ENCODE assay signal across 24 mouse cellular contexts in genomic region chr3:109008180-109008579, GRCm38 (mm10).
"Had no signal": no experiment of that assay in that cellular context is flagged by ENCODE, and none has a peak within 500 bp of the region (broad histone marks: within the 10 kb centered on the region; RNA-seq: fewer than 3 reads in every experiment).

No protein-coding gene starts in this region.

- H3K36me3 ChIP-seq: heart, embryonic 15.5 days; hindbrain, embryonic 13.5 days; hindbrain, embryonic 15.5 days; limb, embryonic 15.5 days; liver, embryonic 12.5 days had no signal

- H3K27ac ChIP-seq: gastrocnemius, adult 2 months; heart, adult 2 months; heart, embryonic 13.5 days; heart, embryonic 15.5 days; hindbrain, embryonic 13.5 days; hindbrain, embryonic 15.5 days; hindbrain, postnatal 0 days; layer of hippocampus, adult 2 months; left cerebral cortex, adult 2 months; limb, embryonic 13.5 days; limb, embryonic 15.5 days; liver, embryonic 12.5 days had no signal

- DNase-seq: gastrocnemius, adult 2 months; gastrocnemius, postnatal 10 days; gastrocnemius, postnatal 25 days; heart, adult 2 months; heart, postnatal 14 days; heart, postnatal 36 days; kidney, adult 18-20 months; kidney, adult 8-10 months; kidney, postnatal 10 days; kidney, postnatal 25 days; kidney, postnatal 4 days; left cerebral cortex, postnatal 4 days had no signal

- ATAC-seq: hindbrain, postnatal 0 days; intestine, postnatal 0 days; liver, embryonic 12.5 days had no signal

- H3K9ac ChIP-seq: heart, embryonic 13.5 days; heart, embryonic 15.5 days; hindbrain, embryonic 13.5 days; hindbrain, embryonic 15.5 days; limb, embryonic 13.5 days; limb, embryonic 15.5 days; liver, embryonic 12.5 days had no signal

- H3K4me3 ChIP-seq: gastrocnemius, adult 2 months; heart, adult 2 months; heart, embryonic 13.5 days; heart, embryonic 15.5 days; hindbrain, embryonic 13.5 days; hindbrain, embryonic 15.5 days; layer of hippocampus, adult 2 months; left cerebral cortex, adult 2 months; limb, embryonic 13.5 days; limb, embryonic 15.5 days; liver, embryonic 12.5 days had no signal

- H3K27me3 ChIP-seq: heart, embryonic 13.5 days; heart, embryonic 15.5 days; hindbrain, embryonic 13.5 days; hindbrain, embryonic 15.5 days; limb, embryonic 13.5 days; limb, embryonic 15.5 days; liver, embryonic 12.5 days had no signal

- H3K4me2 ChIP-seq: heart, embryonic 11.5 days; heart, embryonic 13.5 days; heart, embryonic 15.5 days; hindbrain, embryonic 13.5 days; hindbrain, embryonic 15.5 days; limb, embryonic 13.5 days; limb, embryonic 15.5 days; liver, embryonic 12.5 days had no signal

- H3K9me3 ChIP-seq: heart, embryonic 13.5 days; heart, embryonic 15.5 days; hindbrain, embryonic 13.5 days; hindbrain, embryonic 15.5 days; limb, embryonic 15.5 days; liver, embryonic 12.5 days had no signal
